Mouse (Mus musculus) retina, postnatal 1 day (tissue): Measurements from ENCODE around the gene Gcnt2.
"Not testable (repeated sequence)": the region's sequence is repeated elsewhere in the genome, so short reads cannot be mapped to it uniquely, and the experiment has no call there.

Source experiments
- DNase-seq: peaks from one replicate; pipeline ENCODE4 v3.0.0-alpha.2; 2012

Gcnt2 gene

DNA sequence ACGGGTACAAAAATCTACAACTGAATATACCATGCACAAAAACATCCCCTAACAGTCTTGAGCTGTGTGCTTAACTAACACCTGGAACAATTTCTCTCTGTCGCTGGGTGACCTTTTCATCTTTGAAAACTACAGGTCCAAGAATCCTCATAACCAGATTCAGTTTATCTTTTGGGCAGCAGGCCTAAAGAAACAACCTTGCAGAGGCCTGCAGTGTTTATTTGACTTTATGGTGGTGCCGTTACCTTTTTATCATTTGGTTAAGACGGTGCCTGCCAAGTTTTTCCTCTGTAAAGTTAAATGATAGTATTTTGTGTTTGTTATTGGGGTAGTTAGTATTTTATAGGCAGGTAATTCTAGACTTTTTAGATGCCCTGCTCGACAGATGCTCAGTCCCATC, 15.9 kb downstream of the Gcnt2 start:
- DNase-seq: no peak

DNA sequence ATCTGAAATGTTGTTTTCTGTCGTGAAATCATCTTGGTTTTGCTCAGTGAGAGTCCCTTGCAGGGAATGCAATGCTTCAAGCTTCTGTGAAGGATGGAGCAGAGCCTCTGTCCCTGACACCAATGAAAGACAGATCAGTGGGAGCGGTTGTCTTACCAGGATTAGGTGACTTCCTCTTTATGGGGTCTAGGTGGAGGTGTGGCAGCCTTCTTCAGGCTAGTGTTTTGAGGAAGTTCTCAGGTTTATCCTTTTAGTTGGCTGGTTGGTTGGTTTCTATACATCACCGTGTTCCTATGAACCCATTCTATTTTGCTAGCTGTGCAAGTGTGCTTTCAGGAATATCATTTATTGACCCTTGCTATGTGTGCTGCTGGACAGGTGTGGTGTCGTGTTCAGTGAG, 18.0 kb downstream of the Gcnt2 start:
- no peak for DNase-seq

DNA sequence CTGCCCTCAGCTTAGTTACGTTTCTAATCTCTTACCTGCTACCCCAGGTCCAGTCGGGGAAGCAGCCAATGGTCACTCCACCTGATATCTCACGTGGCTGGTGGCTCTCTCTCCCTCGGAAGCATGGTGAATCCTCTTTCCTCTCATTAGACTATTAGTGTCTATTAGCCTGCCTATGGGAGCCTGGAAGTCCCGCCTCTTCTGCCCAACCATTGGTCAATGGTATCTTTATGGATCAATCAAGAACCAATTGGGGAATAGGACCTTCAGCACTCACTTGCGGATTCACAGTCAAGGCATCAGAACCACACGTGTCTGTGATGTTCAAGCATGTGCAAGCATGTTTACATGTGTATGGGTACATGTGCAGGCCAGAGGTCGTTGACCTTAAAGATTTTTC, 21.0 kb downstream of the Gcnt2 start:
- DNase-seq: no peak

DNA sequence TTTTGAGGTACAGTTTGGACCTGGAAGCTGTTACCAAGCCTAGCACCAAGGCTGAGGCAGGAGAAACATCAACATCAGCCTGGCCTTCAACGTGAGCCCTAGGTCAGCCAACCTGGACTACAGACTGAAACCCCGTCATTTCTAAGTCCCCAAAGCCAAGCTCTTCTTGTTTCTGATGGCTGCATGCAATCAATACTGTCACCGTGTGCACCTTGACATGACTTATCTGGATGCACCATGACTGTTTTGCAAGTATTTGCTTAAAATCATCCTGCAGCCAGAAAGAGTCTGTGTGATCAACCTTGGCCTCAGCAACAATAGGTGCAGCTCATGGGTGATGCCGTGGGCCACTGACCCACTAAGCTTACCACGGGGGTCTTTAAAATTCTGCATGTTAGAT, 23.1 kb downstream of the Gcnt2 start:
- no peak for DNase-seq

DNA sequence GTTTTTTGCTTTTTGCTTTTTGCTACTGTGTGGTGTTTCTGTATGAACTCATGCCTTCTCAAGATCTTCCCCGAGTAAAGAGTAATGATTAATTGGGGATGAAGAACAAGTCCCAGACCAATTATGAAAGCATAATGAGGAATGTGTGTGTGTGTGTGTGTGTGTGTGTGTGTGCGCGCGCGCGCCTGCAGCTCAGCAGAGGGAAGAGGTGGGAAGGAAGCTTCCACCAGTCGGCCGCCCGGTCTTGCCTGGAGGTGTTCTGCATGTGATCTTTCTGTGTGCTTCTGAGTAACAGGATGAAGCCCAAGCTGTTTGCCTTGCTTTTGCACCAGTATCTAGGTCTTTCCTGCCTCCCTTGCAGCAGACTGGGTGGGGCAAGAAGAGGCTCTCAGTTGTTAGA, 24.3 kb downstream of the Gcnt2 start:
- DNase-seq: peak; percentile 56

DNA sequence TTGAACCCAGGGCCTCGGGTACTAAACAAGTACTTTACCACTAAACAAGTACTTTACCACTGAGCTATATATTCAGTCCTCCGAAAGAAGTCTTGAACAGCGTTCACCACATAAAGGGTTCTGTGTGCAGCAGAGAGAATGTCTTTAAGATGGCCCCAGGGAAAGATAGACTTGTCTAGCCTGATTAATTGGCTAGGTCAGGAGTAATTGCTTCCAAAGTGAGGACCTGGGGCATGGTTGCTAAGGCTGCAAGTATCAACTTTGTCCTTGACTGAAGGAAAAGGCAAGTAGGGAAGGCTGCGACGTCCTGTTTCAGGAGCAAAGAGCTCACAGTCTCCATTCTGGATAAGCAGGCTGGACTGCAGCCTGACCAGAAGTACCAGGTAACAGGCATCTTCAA, 25.3 kb downstream of the Gcnt2 start:
- DNase-seq: peak; percentile 39

DNA sequence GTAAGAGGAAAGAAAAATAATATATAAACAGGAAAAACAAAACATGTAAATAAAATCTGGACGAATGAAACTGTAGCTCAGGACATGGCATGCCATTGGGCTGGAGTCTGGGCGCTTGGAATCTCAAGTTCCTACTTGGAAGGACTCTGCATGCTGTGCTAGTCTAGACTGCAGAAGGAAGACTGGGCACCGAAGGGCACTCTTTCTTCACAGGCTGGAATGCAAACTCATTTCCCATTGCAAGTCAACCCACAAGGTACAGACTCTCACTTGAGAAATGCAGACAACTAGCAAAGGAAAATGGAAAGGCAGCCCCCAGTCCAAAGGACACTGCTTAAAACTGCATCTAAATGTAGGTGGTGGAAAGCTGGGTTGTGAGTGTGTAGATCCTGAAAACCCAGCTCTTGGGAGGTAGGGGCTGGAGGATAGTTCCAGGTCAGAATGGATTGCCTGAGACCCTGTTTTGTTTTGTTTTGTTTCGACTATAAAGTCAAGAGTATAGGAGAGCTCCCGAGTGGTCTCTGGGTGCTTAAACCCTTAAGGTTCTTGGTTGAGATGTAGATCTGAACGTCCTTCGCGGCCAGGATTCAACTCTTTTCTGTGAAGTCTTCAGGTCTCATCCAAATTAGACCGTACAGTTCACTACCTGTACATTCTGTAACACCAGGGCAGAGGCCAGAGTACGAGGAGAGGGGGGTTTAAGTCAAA, 26.5 kb downstream of the Gcnt2 start:
- DNase-seq: no peak

DNA sequence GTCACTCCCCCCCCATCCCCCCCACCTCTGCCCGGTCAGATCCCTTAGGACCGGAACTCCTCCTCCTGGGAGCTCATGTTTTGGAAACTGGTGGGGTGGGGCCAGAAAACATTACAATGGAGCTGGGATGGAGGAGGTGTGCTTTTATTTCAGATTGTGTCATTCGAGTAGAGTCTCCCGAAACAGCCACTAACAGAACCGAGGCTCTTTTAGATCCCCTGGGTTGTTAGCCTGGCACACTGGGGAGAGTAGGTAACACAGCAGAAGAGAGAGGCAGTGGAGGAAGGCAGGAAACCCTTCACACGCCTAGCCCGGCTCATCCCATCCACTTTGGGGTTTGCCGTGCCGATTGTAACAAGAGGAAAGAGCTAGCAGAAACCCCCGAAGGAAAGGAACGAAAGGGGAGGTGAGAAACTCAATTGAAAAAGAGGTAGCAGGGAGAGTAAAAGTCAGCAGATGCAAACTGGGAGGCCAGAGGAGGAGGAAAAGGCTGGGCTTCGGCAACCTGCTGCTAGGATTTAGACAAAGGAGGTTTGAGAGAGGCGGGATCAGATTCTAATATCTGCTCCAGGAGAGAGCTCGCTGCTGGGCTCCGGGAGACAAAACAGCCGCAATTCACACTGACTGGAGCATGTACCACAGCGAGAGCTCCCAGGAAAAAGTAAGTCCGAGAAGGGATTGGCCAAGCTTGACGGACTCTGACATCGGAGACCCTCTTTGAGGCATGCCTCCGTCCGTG, 27.3 kb downstream of the Gcnt2 start:
- peak; percentile 51 for DNase-seq

DNA sequence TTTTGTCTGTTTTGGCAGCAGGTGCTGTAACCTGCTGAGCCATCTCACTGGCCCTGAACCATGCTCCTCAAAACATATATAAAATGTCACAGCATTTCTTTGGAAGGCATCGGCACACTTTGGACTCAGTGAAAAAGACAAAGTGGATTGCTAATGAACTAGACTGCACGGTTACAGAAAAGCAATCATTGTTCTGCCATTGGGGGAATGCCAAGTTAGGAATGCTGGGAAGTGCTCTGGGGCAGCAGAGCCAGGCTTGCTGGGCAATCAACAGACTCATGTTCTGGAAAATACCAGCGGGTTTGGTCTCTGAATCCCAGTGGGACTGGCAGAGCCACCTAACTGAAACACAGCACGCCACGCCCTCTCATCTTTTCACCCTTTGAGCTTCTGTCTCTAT, 31.0 kb downstream of the Gcnt2 start:
- peak; percentile 64 for DNase-seq

DNA sequence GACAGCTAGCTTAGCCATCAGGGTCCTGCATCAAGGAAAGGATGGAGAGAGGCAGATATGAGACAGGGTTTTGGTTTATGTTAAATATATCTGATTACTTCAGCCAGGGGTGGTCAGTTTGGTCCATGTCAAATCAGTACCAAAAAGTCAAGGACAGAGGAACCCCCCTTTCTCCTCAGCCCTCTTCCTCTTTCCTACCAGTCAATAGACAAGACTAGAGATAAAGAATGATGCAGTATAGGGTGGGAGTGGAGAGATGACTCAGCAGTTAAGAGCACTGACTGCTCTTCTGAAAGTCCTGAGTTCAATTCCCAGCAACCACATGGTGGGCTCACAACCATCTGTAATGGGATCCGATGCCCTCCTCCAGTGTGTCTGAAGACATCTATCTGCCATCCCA, 31.8 kb downstream of the Gcnt2 start:
- DNase-seq: not testable (repeated sequence)

DNA sequence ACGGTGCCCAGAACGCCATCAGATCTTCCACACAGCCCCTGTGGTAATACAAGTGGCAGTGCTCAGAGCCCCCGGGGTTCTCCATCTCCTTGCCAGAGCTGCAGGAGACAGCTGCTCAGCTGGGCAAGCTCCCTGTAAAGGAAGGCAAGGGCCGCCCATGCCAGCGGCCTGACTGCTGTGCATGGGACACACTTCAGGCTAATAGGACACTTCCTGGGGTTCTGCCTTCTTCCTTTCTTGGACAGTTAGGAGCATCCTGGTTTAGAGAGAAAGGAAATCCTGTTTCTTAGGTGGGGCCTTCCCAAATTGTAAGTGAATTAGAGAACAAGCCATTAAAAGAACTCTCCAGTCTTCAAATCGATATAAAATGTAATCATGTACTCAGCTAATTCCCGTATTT, 32.5 kb downstream of the Gcnt2 start:
- no peak for DNase-seq

DNA sequence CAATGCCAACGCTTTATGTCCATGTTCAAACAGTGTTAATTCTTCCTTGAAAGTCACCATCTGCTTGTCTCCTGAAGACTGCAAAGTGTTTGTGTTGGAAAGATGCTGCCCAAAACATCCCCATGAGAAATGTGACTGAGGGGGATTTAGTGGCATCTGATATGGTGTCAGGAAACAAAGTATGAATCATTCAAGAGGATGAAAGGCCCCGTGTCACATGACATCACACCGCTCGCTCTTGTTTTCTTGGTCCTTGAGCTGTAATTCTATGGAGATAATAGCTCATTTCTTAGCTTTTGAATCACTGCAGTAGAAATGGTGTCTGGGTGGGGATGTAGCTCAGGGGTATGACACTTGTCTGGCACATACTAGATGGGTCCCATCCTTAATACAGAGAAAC, 33.0 kb downstream of the Gcnt2 start:
- DNase-seq: no peak

DNA sequence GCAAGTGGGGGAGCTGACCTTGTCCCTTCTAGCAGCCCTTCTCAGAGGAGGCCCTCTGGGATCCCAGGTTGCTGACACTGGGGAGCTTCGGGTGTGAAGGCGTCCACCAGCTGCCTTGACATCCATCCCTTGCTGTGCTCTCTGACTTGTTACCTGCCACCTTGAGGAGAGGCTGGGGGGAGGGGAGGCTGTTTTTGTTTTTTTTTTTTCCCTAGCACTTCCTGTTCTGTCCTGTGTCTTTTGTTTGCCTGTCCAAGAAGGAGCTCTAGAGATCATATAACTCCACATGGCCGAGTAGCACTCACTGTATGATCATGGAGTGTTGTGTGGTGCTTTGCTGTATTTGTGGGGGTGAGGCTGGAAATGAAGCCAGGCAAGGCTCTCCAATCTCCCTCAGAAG, 34.0 kb downstream of the Gcnt2 start:
- no peak for DNase-seq

DNA sequence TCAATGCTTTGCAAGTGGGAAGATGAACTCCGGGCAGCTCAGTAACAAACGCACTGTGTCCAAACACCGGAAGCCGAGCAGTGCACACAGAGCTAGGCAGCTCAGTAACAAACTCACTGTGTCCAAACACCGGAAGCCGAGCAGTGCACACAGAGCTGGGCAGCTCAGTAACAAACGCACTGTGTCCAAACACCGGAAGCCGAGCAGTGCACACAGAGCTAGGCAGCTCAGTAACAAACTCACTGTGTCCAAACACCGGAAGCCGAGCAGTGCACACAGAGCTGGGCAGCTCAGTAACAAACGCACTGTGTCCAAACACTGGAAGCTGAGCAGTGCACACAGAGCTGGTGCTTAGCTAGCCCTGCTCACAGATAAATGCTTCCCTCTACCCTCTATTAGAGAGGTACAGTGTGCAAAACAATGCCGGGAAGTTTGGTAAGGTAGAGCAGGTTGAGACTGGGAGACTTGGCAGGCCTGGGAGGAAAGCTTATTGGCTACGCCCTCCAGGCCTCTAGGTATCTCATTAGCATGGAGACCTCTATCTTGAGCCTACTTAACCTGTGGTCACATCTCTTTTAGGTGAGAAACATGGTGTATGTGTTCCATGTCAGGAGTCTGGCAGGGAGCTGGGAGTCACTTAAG, 38.6 kb downstream of the Gcnt2 start:
- not testable (repeated sequence) for DNase-seq

DNA sequence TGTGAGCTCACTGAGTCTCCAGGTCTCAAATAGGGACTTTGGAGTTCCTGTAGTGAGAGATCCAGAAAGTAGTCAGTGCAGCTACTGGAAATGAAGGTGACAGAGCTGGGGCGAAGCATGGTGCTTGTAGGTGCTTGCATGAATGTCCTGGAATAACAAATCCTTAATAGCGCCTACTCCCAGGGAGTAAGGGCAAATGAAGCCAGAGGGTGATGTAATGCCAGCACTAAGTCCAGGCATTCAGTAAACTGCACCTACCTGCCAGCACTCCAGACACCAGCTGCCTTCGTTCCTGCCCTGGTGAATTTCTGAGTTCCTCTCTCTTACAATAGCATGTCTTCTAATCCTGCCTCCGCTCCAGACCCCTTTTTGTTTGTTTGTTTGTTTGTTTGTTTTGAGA, 39.1 kb downstream of the Gcnt2 start:
- DNase-seq: no peak

DNA sequence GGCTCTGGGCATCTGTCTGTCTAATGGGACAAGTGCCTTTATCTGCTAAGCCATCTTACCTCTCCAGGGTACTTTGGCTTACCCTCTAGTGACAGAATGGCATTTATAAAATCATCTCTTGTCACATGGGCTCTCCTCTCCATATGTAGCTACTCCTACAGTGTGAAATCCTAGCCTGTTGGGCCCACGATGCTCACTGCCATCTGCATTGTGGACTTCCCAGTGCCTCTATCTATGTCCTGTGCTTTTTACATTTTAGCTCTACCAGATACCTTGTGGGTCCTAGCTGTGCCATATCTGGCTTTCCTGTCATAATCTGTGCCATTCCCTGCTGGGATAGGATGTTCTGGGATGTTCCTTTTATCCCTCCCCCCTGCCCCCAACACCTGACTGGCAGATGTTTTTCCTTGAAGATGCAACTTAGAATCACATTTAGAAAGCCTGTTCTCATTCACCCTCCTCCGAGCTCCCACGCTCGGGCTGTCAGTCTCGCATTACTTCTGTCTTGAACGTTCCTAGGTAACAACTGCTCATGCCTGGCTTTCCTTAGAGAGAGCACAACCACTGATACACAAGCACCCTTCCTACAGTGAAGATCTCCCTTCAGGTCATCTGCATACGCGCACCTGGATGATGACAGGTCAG, 39.9 kb downstream of the Gcnt2 start:
- DNase-seq: no peak

DNA sequence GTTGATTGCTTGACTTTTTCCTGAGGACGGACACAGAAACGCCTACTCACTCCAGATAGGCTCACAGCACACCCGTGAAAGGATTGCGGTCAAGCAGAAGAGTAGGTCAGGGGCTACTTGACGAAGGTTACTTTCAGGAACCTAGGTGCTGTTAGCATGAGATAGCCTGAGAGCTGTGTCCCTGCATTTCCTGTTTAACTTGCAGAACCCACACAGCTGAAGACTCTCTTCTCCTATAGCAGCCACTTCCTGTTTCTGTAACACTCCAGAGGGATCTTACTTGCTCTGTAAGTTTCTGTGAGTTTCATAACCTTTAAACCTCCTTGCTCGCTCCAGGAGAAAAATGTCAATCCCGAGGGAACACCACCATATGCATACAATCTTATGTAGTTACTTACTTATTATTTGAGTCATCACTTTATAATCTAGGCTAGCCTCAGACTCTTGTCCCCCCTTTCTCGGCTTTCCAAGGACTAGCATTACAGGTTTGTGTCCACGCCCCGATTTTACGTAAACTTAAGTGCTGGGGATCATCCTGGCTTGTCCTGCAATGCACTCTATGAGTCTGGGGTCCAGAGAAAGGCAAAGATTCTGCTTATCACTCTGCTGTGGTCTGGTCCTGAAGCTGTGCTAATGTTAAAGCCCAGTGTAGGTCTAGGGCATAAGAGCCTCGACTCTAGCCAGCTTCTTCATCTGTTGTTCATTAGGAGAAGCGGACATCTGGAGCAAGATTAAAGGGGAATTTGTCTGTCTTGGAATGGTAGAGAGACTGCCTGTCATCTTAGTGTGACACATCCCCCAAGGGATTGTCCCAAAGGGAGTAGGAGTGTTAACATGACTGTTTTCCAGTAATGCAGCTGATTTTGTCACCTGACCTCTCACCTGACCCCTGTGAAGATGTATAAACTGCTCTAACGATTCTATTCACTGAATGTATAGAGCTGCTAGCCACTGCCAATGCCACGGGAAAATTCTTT, 40.7 kb downstream of the Gcnt2 start:
- no peak for DNase-seq

DNA sequence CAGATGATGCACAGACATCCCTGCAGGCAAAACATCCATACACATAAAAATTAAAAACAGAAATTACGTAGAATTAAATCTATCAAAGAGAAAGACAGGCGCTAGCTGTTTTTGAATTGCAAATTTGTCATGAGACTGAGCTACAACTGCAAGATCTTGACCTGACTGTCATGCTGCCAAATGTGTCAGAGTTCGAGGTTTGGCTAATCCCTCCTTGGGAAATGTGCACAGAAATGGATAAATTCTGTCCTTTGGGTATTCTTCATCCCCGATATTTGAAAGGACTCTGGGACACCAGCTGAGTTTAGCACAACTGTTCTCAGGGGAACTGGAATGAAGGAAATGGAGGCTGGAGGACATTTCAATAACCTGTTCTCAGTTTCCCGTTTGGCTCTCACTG, 41.7 kb downstream of the Gcnt2 start:
- no peak for DNase-seq

DNA sequence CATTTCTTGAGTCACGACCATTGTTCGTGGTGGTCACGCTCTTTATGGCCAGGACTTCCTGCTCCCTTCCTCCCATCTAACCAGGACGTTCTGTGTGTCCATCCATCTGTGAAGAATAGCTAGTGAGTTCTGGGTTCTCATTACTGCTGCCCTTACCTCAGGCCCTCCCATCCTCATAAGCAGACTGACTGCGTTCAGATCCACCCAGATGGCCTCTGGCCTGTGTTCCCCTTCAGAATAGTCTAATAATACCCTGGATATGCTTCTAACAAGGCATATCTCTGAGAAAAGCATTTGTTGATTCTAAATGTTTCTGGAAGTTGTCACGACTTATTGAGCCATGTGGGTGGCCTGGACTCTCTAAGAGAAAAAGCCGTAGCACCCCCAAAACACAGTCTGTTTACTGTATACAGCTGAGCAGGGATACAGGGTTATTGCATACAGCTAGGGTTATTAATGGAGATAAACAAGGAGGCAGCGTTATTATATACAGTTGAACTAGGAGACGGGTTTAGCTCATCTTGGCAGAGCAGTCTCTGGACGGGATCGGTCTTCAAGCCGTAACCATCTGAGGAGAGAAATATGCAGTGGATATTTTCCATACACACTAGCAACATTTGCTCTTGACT, 42.4 kb downstream of the Gcnt2 start:
- no peak for DNase-seq

DNA sequence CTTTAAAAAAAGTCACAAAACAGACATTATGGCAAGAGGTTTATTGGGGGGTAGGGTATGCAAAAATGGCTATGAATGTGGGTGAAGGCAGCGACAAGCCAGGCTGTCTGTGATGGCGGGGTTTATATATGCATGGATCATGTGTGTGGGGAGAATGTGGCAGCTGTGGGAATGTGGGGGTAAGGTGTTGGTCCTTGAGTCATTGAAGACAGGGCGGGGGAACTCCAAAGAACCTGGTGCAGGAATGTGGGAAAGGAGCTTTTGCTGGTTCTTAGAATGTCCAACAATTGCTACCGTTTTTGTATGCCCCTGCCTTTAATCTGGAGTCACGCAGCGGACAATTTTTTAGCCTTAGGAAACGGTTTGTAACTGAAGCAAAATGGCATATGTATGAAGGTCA, 44.5 kb downstream of the Gcnt2 start:
- no peak for DNase-seq

DNA sequence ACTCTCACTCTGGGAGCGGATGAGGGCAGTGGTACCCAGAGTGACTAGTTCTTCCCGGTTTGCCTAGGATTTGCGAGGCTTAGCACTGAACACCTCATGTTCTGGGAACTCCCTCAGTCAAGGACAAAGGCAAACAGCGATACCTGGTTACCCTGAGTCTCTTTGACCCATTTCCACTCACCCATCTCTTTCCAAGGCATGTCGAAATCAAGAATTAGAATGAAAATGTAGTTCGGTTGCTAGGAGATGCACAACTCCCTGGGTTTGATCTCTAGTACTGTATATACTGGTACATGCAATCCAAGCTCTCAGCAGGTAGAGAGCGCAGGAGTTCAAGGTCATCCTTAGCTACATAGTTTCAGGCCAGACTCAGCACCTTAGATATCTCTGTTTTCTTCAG, 47.0 kb downstream of the Gcnt2 start:
- DNase-seq: no peak

DNA sequence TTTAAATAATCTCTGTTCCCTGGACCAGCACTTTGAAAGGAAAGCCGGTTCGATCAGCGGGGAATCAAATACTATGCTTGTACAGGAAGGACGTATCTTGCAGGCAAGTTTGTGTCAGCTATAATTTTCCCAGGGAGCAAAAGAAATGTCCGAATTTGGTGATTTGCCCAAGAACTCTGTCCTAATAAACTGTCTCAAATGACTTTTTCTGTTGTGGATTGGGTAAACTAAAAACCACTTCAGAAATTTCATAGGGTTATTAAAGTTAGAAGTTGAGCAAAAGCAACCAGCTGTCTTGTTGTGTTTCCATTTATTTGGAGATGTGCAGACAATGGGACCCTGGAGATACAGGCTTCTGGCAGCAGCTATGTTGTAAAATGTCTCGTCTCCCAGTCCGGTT, 47.7 kb downstream of the Gcnt2 start:
- no peak for DNase-seq
